ENCODE assay signal across 32 mouse cellular contexts in genomic region chr9:103940010-103940409, GRCm38 (mm10).
"Had no signal": no experiment of that assay in that cellular context is flagged by ENCODE, and none has a peak within 500 bp of the region (broad histone marks: within the 10 kb centered on the region; RNA-seq: fewer than 3 reads in every experiment).

No protein-coding gene starts in this region.

- H3K9me3 ChIP-seq: limb, embryonic 10.5 days; limb, embryonic 12.5 days; limb, embryonic 15.5 days; liver, embryonic 12.5 days; liver, embryonic 15.5 days; lung, embryonic 15.5 days; midbrain, embryonic 12.5 days; midbrain, embryonic 13.5 days; midbrain, embryonic 15.5 days; neural tube, embryonic 12.5 days had no signal

- H3K4me3 ChIP-seq: limb, embryonic 10.5 days; limb, embryonic 12.5 days; limb, embryonic 13.5 days; limb, embryonic 15.5 days; liver, embryonic 12.5 days; liver, embryonic 13.5 days; liver, embryonic 15.5 days; lung, embryonic 15.5 days; megakaryocyte, embryonic 14.5 days; midbrain, embryonic 10.5 days; midbrain, embryonic 12.5 days; midbrain, embryonic 13.5 days; midbrain, embryonic 15.5 days; myocyte; neural tube, embryonic 12.5 days had no signal

- H3K27me3 ChIP-seq: limb, embryonic 12.5 days; limb, embryonic 13.5 days; limb, embryonic 15.5 days; liver, embryonic 12.5 days; liver, embryonic 13.5 days; liver, embryonic 15.5 days; lung, embryonic 15.5 days; megakaryocyte, embryonic 14.5 days; midbrain, embryonic 12.5 days; midbrain, embryonic 13.5 days; midbrain, embryonic 15.5 days; neural tube, embryonic 12.5 days had no signal

- H3K36me3 ChIP-seq: limb, embryonic 10.5 days; limb, embryonic 12.5 days; limb, embryonic 13.5 days; limb, embryonic 15.5 days; liver, embryonic 12.5 days; liver, embryonic 13.5 days; liver, embryonic 15.5 days; lung, embryonic 15.5 days; midbrain, embryonic 10.5 days; midbrain, embryonic 12.5 days; midbrain, embryonic 13.5 days; midbrain, embryonic 15.5 days; neural tube, embryonic 12.5 days had no signal

- H3K4me1 ChIP-seq: limb, embryonic 10.5 days; limb, embryonic 12.5 days; limb, embryonic 13.5 days; limb, embryonic 15.5 days; liver, embryonic 12.5 days; liver, embryonic 13.5 days; liver, embryonic 15.5 days; lung, embryonic 15.5 days; megakaryocyte, embryonic 14.5 days; midbrain, embryonic 10.5 days; midbrain, embryonic 12.5 days; neural tube, embryonic 12.5 days had no signal

- H3K4me2 ChIP-seq: limb, embryonic 12.5 days; limb, embryonic 13.5 days; limb, embryonic 15.5 days; liver, embryonic 11.5 days; liver, embryonic 12.5 days; liver, embryonic 13.5 days; liver, embryonic 15.5 days; lung, embryonic 14.5 days; lung, embryonic 15.5 days; midbrain, embryonic 11.5 days; midbrain, embryonic 12.5 days; midbrain, embryonic 13.5 days; midbrain, embryonic 15.5 days; neural tube, embryonic 12.5 days had no signal

- DNase-seq: left cerebral cortex, postnatal 4 days; liver; liver, embryonic 13.5 days; liver, postnatal 0 days; lung, adult 18-20 months; lung, adult 2 months; lung, embryonic 14.5 days; lung, postnatal 10 days; lung, postnatal 14 days; lung, postnatal 36 days; lung, postnatal 4 days; midbrain, embryonic 14.5 days had no signal

- H3K27ac ChIP-seq: limb, embryonic 10.5 days; limb, embryonic 12.5 days; limb, embryonic 13.5 days; limb, embryonic 15.5 days; liver, embryonic 12.5 days; liver, embryonic 13.5 days; liver, embryonic 14.5 days; liver, embryonic 15.5 days; lung, embryonic 15.5 days; macrophage; midbrain, embryonic 10.5 days; midbrain, embryonic 12.5 days; midbrain, embryonic 13.5 days; midbrain, embryonic 15.5 days; neural tube, embryonic 12.5 days had no signal

- H3K9ac ChIP-seq: limb, embryonic 12.5 days; limb, embryonic 13.5 days; limb, embryonic 15.5 days; liver, embryonic 12.5 days; liver, embryonic 13.5 days; liver, embryonic 14.5 days; liver, embryonic 15.5 days; liver, postnatal 0 days; lung, embryonic 14.5 days; lung, embryonic 15.5 days; midbrain, embryonic 12.5 days; midbrain, embryonic 13.5 days; midbrain, embryonic 15.5 days; neural tube, embryonic 12.5 days had no signal

- ATAC-seq: liver, embryonic 12.5 days; liver, postnatal 0 days; lung, postnatal 0 days; midbrain, embryonic 13.5 days; midbrain, embryonic 15.5 days; midbrain, embryonic 16.5 days had no signal
